Mouse (Mus musculus) thymus, adult 2 months (tissue): ENCODE data around the gene Kif2a.

Source experiments
- CTCF ChIP-seq: fragments of 200-500 bp; IDR thresholded peaks from 2 replicates; pipeline ENCODE4 v1.5.1; 2012; ENCODE audit warnings: mild to moderate bottlenecking, control low read depth, low read length, moderate library complexity, borderline replicate concordance; ENCODE audit not compliant: control insufficient read depth, poor library complexity, insufficient read depth; ENCODE audit errors: extremely low read depth
- POLR2A ChIP-seq: fragments of 200-500 bp; IDR thresholded peaks from 2 replicates; pipeline ENCODE4 v1.6.1; 2012; ENCODE audit warnings: mild to moderate bottlenecking, low read length, control low read depth, moderate library complexity; ENCODE audit not compliant: control insufficient read depth, poor library complexity, insufficient read depth; ENCODE audit errors: extremely low read depth

- TF ChIP-seq CTCF (no peak), POLR2A (no peak)
These were observed at the start of gene Kif2a for GRCm38 (mm10) chr13:107021461-107022265.
